24 mouse cellular contexts compared by ENCODE assay signal in the genomic region with DNA sequence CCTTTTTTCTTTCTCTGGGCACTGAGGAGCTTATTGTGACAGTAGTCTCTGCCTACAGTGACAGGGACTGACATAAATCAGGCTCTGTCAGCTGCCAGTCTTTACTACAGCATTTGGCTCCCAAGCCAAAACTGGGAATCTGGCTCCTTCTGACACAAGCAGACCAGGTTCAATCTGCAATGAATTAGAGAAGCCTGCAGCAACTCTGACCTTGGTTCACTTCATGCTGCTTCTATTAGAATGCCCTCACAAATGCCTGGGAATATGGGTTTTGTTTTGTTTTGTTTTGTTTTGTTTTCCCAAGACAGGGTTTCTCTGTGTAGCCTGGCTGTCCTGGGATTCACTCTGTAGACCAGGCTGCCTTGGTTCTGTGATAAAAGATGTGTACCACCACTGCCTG.
A peak's percentile ranks its signal among the peaks of the same experiment; 100 is the strongest.
DNase-seq lines count a peak whose midpoint lies in the region; ATAC-seq and TF ChIP-seq lines count a peak whose summit lies in the region.
"Had no signal": no experiment of that assay in that cellular context is flagged by ENCODE, and none has a peak within 500 bp of the region (broad histone marks: within the 10 kb centered on the region; RNA-seq: fewer than 3 reads in every experiment).

No protein-coding gene starts in this region.

- no peak for ATAC-seq in heart, embryonic 13.5 days (ENCODE audit: extremely low read depth, insufficient number of reproducible peaks, low FRiP score, low TSS enrichment)
- no peak for ATAC-seq in heart, embryonic 12.5 days (ENCODE audit: insufficient number of reproducible peaks, low FRiP score)
- ATAC-seq: forebrain, postnatal 0 days; intestine, embryonic 15.5 days; midbrain, embryonic 16.5 days had no signal

- H3K4me2 ChIP-seq in heart, embryonic 13.5 days, result no peak overlapping the region
- H3K4me2 ChIP-seq in heart, embryonic 12.5 days, result no peak overlapping the region
- H3K4me2 ChIP-seq: intestine, embryonic 15.5 days; neural tube, embryonic 13.5 days; stomach, embryonic 15.5 days had no signal

- peaks cover 45% of the 10 kb centered on the region for H3K4me1 ChIP-seq in heart, embryonic 13.5 days
- peaks cover 40% of the 10 kb centered on the region for H3K4me1 ChIP-seq in heart, embryonic 12.5 days (replicated peaks)
- peaks cover 24% of the 10 kb centered on the region for H3K4me1 ChIP-seq in embryonic facial prominence, embryonic 10.5 days

- no peak overlapping the region for H3K9ac ChIP-seq in heart, embryonic 13.5 days
- H3K9ac ChIP-seq in heart, embryonic 12.5 days, result no peak overlapping the region
- H3K9ac ChIP-seq: forebrain, postnatal 0 days; intestine, embryonic 15.5 days; neural tube, embryonic 13.5 days; stomach, embryonic 15.5 days had no signal

- TF ChIP-seq CTCF in layer of hippocampus, adult 2 months (conservative IDR thresholded peaks at IDR 0.05), result no peak

- DNase-seq in cerebellum, postnatal 10 days, result peak; percentile 33 to 47
- DNase-seq in cerebellum, adult 9-11 months, result no peak
- DNase-seq in layer of hippocampus, adult 2 months (ENCODE audit: low spot score in 2 of 2), result no peak
- DNase-seq in layer of hippocampus, postnatal 10 days (ENCODE audit: low spot score in 2 of 2), result no peak
- DNase-seq in embryonic facial prominence, embryonic 10.5 days (ENCODE audit: low spot score), result peak; percentile 31
- DNase-seq in kidney, adult 18-20 months, result no peak
- DNase-seq: adrenal gland, postnatal 36 days; cerebellum, adult 11-12 months; cerebellum, postnatal 25 days; forebrain, postnatal 0 days; gastrocnemius, postnatal 25 days; heart, adult 2 months; kidney, adult 9 months; kidney, postnatal 14 days; lung, postnatal 4 days; retina, postnatal 1 day; thymus, postnatal 25 days had no signal

- H3K27me3 ChIP-seq in heart, embryonic 13.5 days (replicated peaks), result no peaks in the 10 kb centered on the region
- H3K27me3 ChIP-seq in heart, embryonic 12.5 days (replicated peaks), result no peaks in the 10 kb centered on the region
- no peaks in the 10 kb centered on the region for H3K27me3 ChIP-seq in embryonic facial prominence, embryonic 10.5 days (replicated peaks; ENCODE audit: low read depth, poor library complexity, severe bottlenecking)
- H3K27me3 ChIP-seq: intestine, embryonic 15.5 days; stomach, embryonic 15.5 days had no signal

- peaks cover 4% of the 10 kb centered on the region; the same call in 1 of the 2 replicates for H3K36me3 ChIP-seq in heart, embryonic 13.5 days
- H3K36me3 ChIP-seq in heart, embryonic 12.5 days, result no peaks in the 10 kb centered on the region
- H3K36me3 ChIP-seq in embryonic facial prominence, embryonic 10.5 days (replicated peaks), result peaks cover 14% of the 10 kb centered on the region
- H3K36me3 ChIP-seq: intestine, embryonic 15.5 days; neural tube, embryonic 13.5 days; stomach, embryonic 15.5 days had no signal

- peak overlapping the region; percentile 37 for H3K27ac ChIP-seq in heart, embryonic 13.5 days (replicated peaks)
- no peak overlapping the region for H3K27ac ChIP-seq in heart, embryonic 12.5 days (ENCODE audit: poor library complexity, severe bottlenecking)
- peak overlapping the region; percentile 46; the same call in 1 of the 2 replicates for H3K27ac ChIP-seq in layer of hippocampus, adult 2 months
- peak overlapping the region; percentile 54; the same call in 1 of the 2 replicates for H3K27ac ChIP-seq in embryonic facial prominence, embryonic 10.5 days (replicated peaks)
- H3K27ac ChIP-seq: heart, adult 2 months; intestine, embryonic 15.5 days; neural tube, embryonic 13.5 days; stomach, embryonic 15.5 days had no signal

- H3K4me3 ChIP-seq in heart, embryonic 13.5 days, result no peak overlapping the region
- no peak overlapping the region for H3K4me3 ChIP-seq in heart, embryonic 12.5 days
- H3K4me3 ChIP-seq in layer of hippocampus, adult 2 months, result no peak overlapping the region
- no peak overlapping the region for H3K4me3 ChIP-seq in embryonic facial prominence, embryonic 10.5 days
- H3K4me3 ChIP-seq: heart, adult 2 months; intestine, embryonic 15.5 days; myocyte; neural tube, embryonic 13.5 days; stomach, embryonic 15.5 days had no signal

- H3K9me3 ChIP-seq in heart, embryonic 13.5 days, result no peaks in the 10 kb centered on the region
- H3K9me3 ChIP-seq in heart, embryonic 12.5 days (replicated peaks), result no peaks in the 10 kb centered on the region
- H3K9me3 ChIP-seq in embryonic facial prominence, embryonic 10.5 days, result no peaks in the 10 kb centered on the region
- H3K9me3 ChIP-seq: intestine, embryonic 15.5 days; neural tube, embryonic 13.5 days; stomach, embryonic 15.5 days had no signal

Comparison
In these comparisons a context has a peak if more than half of its experiments do, and no peak if none do; other contexts are left out.
1. DNase-seq: peak in cerebellum, postnatal 10 days (2 of 2) and embryonic facial prominence, embryonic 10.5 days (single experiment); none in cerebellum, adult 9-11 months (single experiment), layer of hippocampus, adult 2 months (0 of 2), layer of hippocampus, postnatal 10 days (0 of 2) and kidney, adult 18-20 months (single experiment).